Mouse (Mus musculus): ENCODE data around the gene Gm47995.
A peak's percentile ranks its signal among the peaks of the same experiment; 100 is the strongest.
"Not testable (repeated sequence)": the region's sequence is repeated elsewhere in the genome, so short reads cannot be mapped to it uniquely, and the experiment has no call there.

Gene Gm47995

GRCm38 (mm10) chr1:151198120-151198519 is at the start of gene Gm47995:
Gene Gm47995 (plus strand): TSS chr1:151198448.
- not testable (repeated sequence) for DNase-seq

- DNase-seq: peak in 1 of 2 experiments; percentile 52
Observed at GRCm38 (mm10) chr1:151150211-151150610, 48.0 kb upstream of the Gm47995 start.

GRCm38 (mm10) chr1:151151089-151151488 is 47.2 kb upstream of the Gm47995 start:
- no peak for DNase-seq

- peak in 1 of 2 experiments; percentile 70 for DNase-seq
Observed at GRCm38 (mm10) chr1:151153056-151153652, 45.1 kb upstream of the Gm47995 start.

- peak in 1 of 2 experiments; percentile 34 for DNase-seq
Observed at GRCm38 (mm10) chr1:151154131-151154530, 44.1 kb upstream of the Gm47995 start.

- no peak for DNase-seq
Observed at GRCm38 (mm10) chr1:151156129-151156528, 42.1 kb upstream of the Gm47995 start.

GRCm38 (mm10) chr1:151156777-151157632 is 41.2 kb upstream of the Gm47995 start:
- no peak for DNase-seq

- DNase-seq: peak; percentile 89 to 92
Observed at GRCm38 (mm10) chr1:151157963-151158856, 40.0 kb upstream of the Gm47995 start.

- DNase-seq: no peak
Observed at GRCm38 (mm10) chr1:151158857-151159510, 39.3 kb upstream of the Gm47995 start.

GRCm38 (mm10) chr1:151166031-151166430 is 32.2 kb upstream of the Gm47995 start:
- no peak for DNase-seq

- no peak for DNase-seq
Observed at GRCm38 (mm10) chr1:151167297-151168047, 30.8 kb upstream of the Gm47995 start.

- DNase-seq: no peak
Observed at GRCm38 (mm10) chr1:151168637-151169036, 29.6 kb upstream of the Gm47995 start.

GRCm38 (mm10) chr1:151171572-151172461 is 26.4 kb upstream of the Gm47995 start:
- DNase-seq: no peak

- peak; percentile 66 to 81 for DNase-seq
Observed at GRCm38 (mm10) chr1:151177030-151177936, 21.0 kb upstream of the Gm47995 start.

- DNase-seq: no peak
Observed at GRCm38 (mm10) chr1:151177937-151178271, 20.3 kb upstream of the Gm47995 start.

GRCm38 (mm10) chr1:151178505-151179083 is 19.7 kb upstream of the Gm47995 start:
- no peak for DNase-seq

GRCm38 (mm10) chr1:151180167-151180566 is 18.1 kb upstream of the Gm47995 start:
- DNase-seq: no peak

GRCm38 (mm10) chr1:151182266-151182665 is 16.0 kb upstream of the Gm47995 start, which contains the start of gene Gm47985:
Gene Gm47985 (plus strand): TSS chr1:151182537.
- not testable (repeated sequence) for DNase-seq

GRCm38 (mm10) chr1:151186186-151186585 is 12.1 kb upstream of the Gm47995 start:
- DNase-seq: peak in 1 of 2 experiments; percentile 57
